Mouse (Mus musculus) retina, postnatal 7 days (tissue): ENCODE data around the gene Pogz.
"Not testable (repeated sequence)": the region's sequence is repeated elsewhere in the genome, so short reads cannot be mapped to it uniquely, and the experiment has no call there.

Experiments
- DNase-seq: peaks from one replicate; pipeline ENCODE4 v3.0.0-alpha.2; 2012; ENCODE audit warnings: low read depth, low spot score

Pogz gene

DNA sequence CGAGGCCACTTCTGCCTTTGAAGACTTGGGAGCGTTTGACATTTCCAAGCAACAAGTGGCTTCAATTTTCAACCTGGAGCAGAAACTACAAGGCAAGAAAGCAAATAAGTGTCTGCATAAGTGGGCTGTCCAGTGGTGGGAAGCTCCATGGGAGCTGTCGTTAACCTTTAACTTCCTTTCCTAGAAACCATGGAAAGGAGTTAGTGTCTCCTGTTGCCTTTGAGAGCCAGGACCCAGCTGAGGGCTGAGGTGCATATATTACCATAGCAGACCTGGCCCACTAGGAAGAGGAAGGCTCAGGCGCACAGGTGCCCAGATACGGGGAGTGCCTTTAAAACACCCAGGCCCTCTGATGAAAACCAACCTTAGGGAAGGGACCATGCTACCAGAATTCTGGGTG, 4.7 kb upstream of the Pogz start:
- no peak for DNase-seq

- DNase-seq, result no peak
These were observed 4.0 kb upstream of the Pogz start for GRCm38 (mm10) chr3:94833358-94833757.

DNA sequence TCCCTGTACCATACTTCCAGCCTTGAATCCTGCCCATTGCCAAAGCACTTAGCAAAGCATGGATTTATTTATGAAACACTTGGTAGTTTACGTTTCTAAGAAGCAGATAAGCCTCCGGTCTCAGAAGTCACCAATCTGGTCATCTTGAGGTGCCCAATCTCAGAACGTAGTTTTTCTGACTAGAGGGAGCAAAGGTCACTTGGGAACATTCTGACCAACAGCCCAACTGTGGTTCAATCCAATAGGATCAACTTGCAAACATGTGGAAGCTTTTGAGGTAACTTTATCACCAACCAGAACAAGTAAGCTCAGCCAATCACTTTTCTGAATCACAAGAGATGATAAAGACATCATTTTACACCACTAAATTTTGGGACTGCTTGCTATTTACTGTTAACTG, 2.0 kb upstream of the Pogz start:
- DNase-seq, result no peak

DNA sequence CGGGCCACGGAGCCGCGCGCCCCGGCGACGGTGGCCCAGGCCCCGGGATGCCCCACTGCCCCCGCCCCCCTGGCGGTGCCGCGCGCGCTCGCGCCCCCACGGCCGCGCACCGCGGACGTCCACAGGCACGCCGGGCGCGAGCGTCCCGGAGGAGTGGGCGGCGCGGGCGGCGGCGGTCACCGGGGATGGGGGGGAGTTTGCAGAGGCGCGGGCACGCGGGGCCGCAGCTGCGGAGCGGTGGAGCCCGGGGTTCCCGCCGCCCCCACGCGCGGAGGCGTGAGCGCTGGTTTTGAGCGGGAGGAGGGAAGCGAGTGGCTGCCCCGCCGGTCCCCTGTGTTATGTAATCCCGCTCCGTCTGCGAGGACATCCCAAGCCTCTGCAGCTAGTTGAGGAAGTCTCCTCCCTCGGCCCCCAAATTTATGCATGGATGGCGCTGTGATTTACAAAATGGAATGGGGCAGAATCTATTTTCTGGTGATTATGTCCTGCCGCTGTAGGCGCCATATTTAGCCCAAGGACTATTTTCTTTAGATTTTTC, 661 bp downstream of the Pogz start:
- peak; percentile 64 for DNase-seq

- no peak for DNase-seq
These were observed 1.3 kb downstream of the Pogz start for GRCm38 (mm10) chr3:94838631-94839030.

- DNase-seq, result no peak
These were observed 1.7 kb downstream of the Pogz start for GRCm38 (mm10) chr3:94839101-94839500.

DNA sequence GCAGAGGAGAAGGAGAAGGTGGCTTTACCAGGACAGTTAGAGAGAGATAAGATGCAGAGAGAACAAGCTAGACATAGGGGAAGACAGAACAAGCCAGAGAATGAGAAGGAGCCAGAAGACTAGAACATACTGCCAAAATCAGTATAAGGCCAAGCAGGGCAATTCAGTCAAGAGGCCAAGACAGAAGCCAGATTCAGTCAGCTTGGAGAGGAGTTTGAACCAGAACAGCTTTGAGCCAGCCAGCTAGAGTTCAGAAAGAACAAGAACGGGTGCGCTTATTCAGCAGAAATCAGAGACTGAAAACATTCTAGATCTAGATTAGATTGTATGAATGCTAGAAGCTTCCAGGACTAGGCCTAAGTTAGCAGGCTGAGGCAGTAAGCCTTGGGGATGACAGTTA, 10.0 kb downstream of the Pogz start:
- no peak for DNase-seq

DNA sequence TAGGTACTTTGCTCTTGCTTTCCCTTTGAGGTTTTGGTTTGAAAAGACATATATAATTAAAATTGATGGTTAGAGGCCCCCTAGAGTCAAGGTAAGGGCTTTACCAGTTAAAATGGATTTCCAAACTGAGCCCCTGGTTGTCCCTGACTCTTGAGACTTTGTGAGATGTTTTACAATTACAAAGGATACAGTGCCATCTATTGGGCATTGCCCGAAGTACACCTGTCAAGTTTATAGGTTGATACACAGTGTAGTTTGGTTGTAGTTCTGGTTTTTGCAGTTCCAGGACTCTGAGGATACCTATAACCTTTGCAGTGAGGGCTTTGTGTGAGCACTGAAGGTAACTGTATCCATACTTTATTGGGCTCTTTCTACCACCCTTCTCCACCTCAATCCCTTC, 12.0 kb downstream of the Pogz start:
- peak; percentile 59 for DNase-seq

GRCm38 (mm10) chr3:94851731-94852130, 14.4 kb downstream of the Pogz start:
- DNase-seq, result no peak

DNA sequence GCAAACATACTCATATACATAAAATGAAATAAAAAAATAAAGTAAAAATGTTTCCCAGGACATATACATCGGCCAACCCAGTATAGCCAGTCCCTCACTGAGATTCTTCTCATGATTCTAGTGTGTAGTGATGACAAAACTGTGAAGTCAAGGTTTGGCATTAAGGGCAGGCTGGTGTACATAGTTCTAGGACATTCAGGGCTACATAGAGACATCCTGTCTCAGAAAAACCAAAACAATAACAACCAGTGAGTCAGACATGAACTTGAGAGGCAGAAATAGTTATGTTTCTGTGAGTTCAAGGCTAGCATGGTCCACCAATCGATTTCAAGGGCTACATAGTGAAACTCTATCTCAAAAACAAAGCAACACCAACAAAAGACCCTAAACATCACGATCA, 14.8 kb downstream of the Pogz start:
- no peak for DNase-seq

DNA sequence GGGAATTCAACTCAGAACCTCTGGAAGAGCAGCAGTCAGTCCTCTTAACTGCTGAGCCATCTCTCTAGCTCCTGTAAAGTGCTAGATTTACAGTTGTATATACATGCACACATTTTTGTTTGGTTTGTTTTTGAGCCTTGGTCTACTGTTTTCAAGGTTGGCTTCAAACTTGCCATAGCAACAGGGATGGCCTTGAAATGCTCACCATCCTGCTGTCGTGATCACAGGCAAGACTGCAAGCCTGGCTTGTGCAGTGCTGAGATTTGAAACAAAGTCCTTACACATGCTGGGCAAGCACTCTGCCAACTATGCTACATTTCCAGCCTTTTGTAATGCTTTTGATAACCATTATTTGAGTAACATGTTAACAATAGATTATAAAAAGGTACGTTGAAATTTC, 22.1 kb downstream of the Pogz start:
- no peak for DNase-seq

- DNase-seq, result no peak
These were observed 31.6 kb downstream of the Pogz start for GRCm38 (mm10) chr3:94869011-94869410.

- no peak for DNase-seq
These were observed 41.3 kb downstream of the Pogz start for GRCm38 (mm10) chr3:94878618-94879017.

GRCm38 (mm10) chr3:94881840-94882239, 44.5 kb downstream of the Pogz start:
- no peak for DNase-seq

DNA sequence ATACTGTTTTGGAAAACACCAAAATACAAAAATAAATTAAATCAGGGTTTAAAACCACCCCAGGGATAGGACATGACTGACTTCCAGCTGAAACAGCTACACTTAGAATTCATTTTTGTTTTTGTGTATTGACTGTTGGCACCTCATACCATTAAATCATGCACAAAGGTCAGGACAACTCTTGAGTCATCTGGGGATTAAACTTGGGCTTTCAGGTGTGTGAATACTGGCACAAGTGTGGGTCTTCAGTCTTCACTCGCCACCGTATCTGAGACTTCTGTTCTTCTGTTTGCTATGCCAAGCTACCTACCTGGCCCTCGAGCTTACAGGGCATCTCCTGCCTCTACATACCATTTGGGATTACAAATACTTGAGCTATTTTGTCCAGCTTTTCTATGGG, 45.2 kb downstream of the Pogz start:
- no peak for DNase-seq

- peak; percentile 83 for DNase-seq
These were observed 49.2 kb downstream of the Pogz start, which contains the start of gene Psmb4 for GRCm38 (mm10) chr3:94886316-94887224. Gene Psmb4 (minus strand): TSS chr3:94886961.

- DNase-seq, result peak; percentile 23
These were observed 51.2 kb downstream of the Pogz start for GRCm38 (mm10) chr3:94888595-94888994.

- no peak for DNase-seq
These were observed 56.7 kb downstream of the Pogz start for GRCm38 (mm10) chr3:94894076-94894475.

GRCm38 (mm10) chr3:94902747-94903146, 65.4 kb downstream of the Pogz start:
- peak; percentile 46 for DNase-seq

GRCm38 (mm10) chr3:94904759-94905158, 67.4 kb downstream of the Pogz start:
- DNase-seq, result not testable (repeated sequence)

DNA sequence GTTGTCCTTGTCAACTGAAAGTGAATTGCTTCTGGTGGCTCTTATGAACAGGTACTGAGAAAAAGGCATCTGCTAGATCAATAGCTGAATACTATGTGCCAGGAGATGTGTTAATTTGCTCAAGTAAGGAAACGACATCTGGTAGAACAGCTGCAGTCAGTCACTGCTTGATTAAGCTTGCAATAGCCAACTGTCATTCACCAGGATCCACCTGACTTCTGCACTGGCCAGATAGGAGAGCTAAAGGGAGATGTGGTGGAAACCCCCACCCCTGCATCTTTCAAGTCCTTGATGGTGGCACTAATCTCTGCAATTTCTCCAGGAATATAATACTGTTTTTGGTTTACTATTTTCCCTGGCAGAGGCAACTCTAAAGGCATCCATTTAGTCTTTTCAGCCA, 69.1 kb downstream of the Pogz start:
- no peak for DNase-seq

DNA sequence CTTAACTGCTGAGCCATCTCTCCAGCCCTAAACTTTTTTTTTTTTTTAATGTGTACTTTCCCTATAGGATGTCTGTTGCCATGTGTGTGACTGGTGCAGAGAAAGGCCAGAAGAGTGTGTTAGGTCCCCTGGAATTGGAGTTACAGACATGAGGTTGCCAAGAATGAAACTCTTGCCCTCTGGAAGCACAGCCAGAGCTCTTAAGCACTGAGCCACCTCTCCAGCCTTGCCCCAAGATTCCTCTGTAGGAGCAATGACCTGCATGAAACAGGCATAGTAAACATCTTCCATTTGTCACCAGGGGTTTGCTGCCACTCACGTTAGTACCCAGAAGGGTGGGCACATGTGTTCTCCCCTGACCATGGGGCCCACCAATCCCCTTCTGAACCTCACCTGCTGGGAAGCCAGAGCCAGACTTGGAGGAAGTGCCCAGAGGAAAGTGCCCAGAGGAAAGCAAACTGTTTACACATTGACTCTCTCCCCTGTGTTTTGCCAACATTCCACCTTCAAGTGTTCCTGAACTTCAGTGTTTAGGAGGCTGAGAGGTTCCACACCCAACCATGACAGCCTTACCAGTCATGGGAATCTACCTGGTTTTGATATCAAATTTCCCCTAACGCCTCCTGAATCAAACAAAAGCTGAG, 73.8 kb downstream of the Pogz start:
- DNase-seq, result no peak

DNA sequence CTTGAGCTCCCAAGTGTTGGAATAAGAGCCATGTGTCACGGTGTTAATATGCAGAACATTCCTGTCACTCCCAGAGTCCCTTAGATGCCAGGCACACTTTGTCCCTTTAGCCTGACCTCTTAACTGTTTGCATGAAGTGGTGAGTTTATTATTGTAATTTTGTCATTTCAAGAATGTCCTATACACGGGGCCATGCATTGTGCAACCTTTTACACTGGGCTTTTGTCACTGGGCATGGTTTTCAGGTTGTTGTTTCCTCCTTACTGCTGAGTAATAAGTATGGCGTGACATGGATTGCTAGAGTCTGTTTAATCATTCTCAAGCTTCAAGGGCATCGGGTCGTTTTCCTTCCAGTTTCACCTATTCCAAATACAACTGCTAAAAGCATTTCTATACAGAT, 76.4 kb downstream of the Pogz start:
- DNase-seq, result no peak
